ENCODE assay signal across 1 mouse cellular context in the genomic region with DNA sequence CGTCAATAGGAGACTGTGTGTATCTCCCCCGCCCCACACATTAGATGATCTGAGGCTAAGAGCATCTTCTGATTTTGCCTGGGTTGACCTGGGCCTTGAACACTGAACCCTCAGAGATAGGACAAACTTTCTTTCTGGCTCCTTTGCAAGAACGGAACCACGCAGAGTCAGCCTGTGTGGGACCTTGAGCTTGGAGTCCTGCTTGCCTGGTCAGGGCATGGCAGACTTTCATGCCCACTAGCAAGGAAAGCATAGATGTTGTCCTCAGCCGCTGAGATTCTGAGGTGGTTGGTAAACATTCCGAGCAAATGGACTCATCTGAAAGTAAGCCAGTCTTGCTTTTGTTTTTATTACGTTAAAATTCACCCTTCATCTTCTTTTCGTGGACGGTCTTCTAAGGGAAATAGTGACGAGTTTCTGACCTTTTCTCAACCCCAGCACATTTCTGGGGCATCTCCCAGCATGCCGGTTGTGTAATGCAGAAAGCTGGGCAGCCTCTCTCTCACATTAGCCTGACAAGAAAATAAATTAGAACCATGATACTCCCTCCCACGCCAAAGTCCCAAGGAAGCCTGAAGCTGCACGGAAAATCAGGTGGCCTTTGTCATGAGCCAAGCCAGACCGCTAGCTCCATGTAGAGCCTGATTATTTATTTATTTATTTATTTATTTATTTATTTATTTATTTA.
TF ChIP-seq lines count a peak whose summit lies in the region.

No protein-coding gene starts in this region.

TF ChIP-seq in MEL, 35 proteins besides CTCF, POLR2A, EP300 and RAD21:
- TF ChIP-seq TCF12 (IDR thresholded peaks at IDR 0.05; ENCODE audit: low read depth, low read length) (no peak), MAFK (IDR thresholded peaks at IDR 0.05; ENCODE audit: borderline replicate concordance, low read depth, low read length) (no peak), MYB (IDR thresholded peaks at IDR 0.05; ENCODE audit: low read depth, low read length) (no peak), ZKSCAN1 (IDR thresholded peaks at IDR 0.05; ENCODE audit: low read depth, low read length) (no peak), UBTF (IDR thresholded peaks at IDR 0.05; ENCODE audit: borderline replicate concordance, insufficient read depth, low read depth, low read length) (no peak), POLR2AphosphoS2 (IDR thresholded peaks at IDR 0.05; ENCODE audit: low read length) (no peak), CHD1 (IDR thresholded peaks at IDR 0.05; ENCODE audit: low read depth, low read length) (no peak), ELF1 (IDR thresholded peaks at IDR 0.05; ENCODE audit: low read depth, low read length) (no peak), NRF1 (IDR thresholded peaks at IDR 0.05; ENCODE audit: insufficient read depth, low read depth, low read length, poor library complexity, severe bottlenecking) (no peak)
